Mouse (Mus musculus) gastrocnemius, postnatal 36 days (tissue): ENCODE data around the gene Fam53a. TPM values are rescaled to one million over a fixed set of nuclear protein-coding genes. Genes with fewer than 3 reads are reported as not detected.

Source experiments
- DNase-seq, 2 experiments: peaks; one replicate each; pipeline ENCODE4 v3.0.0; 2022
- intact Hi-C: fragments of 180-260 bp; cut with DNase I; formaldehyde crosslinking; loops from one replicate; pipeline ENCODE4 v1.15.1; 2025
- total RNA-seq, 2 experiments: library from RNA; stranded (reverse); gene quantifications; 2 replicates each; pipeline ENCODE4 v1.2.3; 2021

Gene Fam53a
- total RNA-seq, 2 experiments from 2014 or later, result 56.9 to 61.8 TPM

DNA sequence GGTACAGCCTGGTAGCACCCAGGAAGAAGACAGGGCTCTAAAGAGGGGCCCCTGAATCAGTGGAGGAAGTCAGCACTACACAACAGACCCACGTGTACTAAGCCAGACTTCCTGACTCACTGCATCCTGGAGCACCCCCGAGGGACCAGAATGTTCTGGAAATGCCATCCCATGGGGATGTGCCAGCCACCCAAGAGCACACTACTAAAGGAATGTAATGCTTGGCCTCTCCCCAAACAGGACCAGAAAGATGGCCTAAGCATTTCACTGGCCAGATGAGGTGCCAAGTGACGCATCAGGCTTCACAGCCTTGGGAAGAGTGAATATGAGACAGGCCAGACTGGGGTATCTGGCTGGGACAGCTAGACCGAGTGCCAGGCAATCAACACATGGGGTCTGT is 63.5 kb downstream of the Fam53a start:
- DNase-seq, result no peak
- intact Hi-C loops, result no loop called here

DNA sequence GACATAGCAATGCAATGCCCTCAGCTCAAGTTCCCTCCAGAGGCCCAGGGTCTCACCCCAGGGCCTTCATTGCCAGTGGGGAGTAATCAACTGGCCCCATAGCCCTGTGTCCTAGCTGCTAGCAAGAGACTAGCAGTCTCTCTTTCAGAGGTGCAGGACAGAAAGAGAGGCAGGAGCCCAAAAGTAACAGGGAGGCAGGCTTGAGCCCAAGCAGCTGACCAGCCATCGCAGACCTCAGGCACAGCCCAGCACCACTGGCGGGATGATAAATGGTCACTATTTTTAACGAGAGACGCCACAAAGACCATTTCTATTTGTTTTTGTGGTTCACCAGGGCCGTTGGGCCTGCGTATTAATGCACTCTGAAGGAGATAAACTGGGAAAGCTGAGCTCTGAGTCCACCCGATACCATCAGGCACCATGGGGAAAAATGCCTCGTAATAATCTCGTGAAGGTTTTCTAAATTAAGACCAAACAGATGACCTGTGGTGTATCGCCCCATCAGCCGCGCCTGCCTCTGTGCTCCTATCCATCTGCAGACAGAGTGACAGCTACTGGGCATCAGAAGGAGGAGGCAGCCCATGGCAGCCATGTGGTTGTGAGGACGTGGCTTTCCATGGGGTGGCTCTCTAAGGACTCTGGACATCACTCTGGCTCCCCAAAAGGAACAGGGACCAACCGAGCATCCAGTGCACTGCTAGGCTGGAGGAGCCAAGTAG is 73.0 kb downstream of the Fam53a start:
- intact Hi-C loops, result no loop called here
- DNase-seq, result no peak

Other genes starting within 250 kb of the Fam53a start
- gene Nkx1-1, start 195.7 kb downstream of the Fam53a start, total RNA-seq, result not detected
- under 1 TPM; 0.42 to 0.54 TPM for gene Gm9903, start 290 bp upstream of the Fam53a start, total RNA-seq
- 1 to 10 TPM; 7.4 to 7.6 TPM for gene Slbp, start 22.9 kb upstream of the Fam53a start, total RNA-seq
- 1 to 10 TPM; 1.6 to 3.1 TPM for gene Tacc3, start 28.5 kb upstream of the Fam53a start, total RNA-seq
- 1 to 10 TPM; 6.1 to 9.7 TPM for gene Tmem129, start 28.8 kb upstream of the Fam53a start, total RNA-seq
- gene Fgfr3, start 92.0 kb upstream of the Fam53a start, total RNA-seq, result 1 to 10 TPM; 3.1 to 5.0 TPM
- 10 to 100 TPM; 76.2 to 79.8 TPM for gene Letm1, start 153.2 kb upstream of the Fam53a start, total RNA-seq
- 1 to 10 TPM; 9.1 to 9.4 TPM for gene Nsd2, start 191.1 kb upstream of the Fam53a start, total RNA-seq